Mouse (Mus musculus) forebrain, embryonic 11.5 days (tissue): ENCODE measurements around the gene Prpsap2. TPM values are rescaled to one million over a fixed set of nuclear protein-coding genes. Genes with fewer than 3 reads are reported as not detected.

Experiments
- ATAC-seq: fragments of 200-750 bp; cut with Nextera tagmentation; replicated peaks from 2 replicates; pipeline ENCODE4 v1.8.0; 2017; ENCODE audit warnings: moderate TSS enrichment; ENCODE audit not compliant: low FRiP score
- DNase-seq: peaks from one replicate; pipeline ENCODE4 v3.0.0-alpha.2; 2017; ENCODE audit warnings: low spot score
- H3K27ac ChIP-seq: fragments of 300-500 bp; sonication (generic); 2 replicates; pipeline ENCODE4 v1.5.1; 2014; ENCODE audit warnings: low read depth, low read length
- H3K27me3 ChIP-seq: fragments of 300-500 bp; sonication (generic); 2 replicates; pipeline ENCODE4 v1.6.1; 2014; ENCODE audit warnings: mild to moderate bottlenecking, low read length, mixed read lengths; ENCODE audit not compliant: control insufficient read depth, insufficient read depth
- H3K36me3 ChIP-seq: fragments of 300-500 bp; sonication (generic); 2 replicates; pipeline ENCODE4 v1.6.1; 2014; ENCODE audit warnings: mild to moderate bottlenecking, low read length, moderate library complexity, mixed read lengths; ENCODE audit not compliant: control insufficient read depth, insufficient read depth
- H3K4me1 ChIP-seq: fragments of 300-500 bp; sonication (generic); replicated peaks from 2 replicates; pipeline ENCODE4 v1.6.1; 2014; ENCODE audit warnings: low read length, mixed read lengths; ENCODE audit not compliant: control insufficient read depth, insufficient read depth
- H3K4me2 ChIP-seq: fragments of 300-500 bp; sonication (generic); 2 replicates; pipeline ENCODE4 v1.6.1; 2014; ENCODE audit warnings: low read depth, mild to moderate bottlenecking, low read length, moderate library complexity, mixed read lengths; ENCODE audit not compliant: severe bottlenecking
- H3K4me3 ChIP-seq: fragments of 300-500 bp; sonication (generic); 2 replicates; pipeline ENCODE4 v1.5.1; 2014; ENCODE audit warnings: low read depth, low read length
- H3K9ac ChIP-seq: fragments of 300-500 bp; sonication (generic); 2 replicates; pipeline ENCODE4 v1.6.1; 2014; ENCODE audit warnings: low read length
- H3K9me3 ChIP-seq: fragments of 300-500 bp; sonication (generic); 2 replicates; pipeline ENCODE4 v1.6.1; 2016; ENCODE audit warnings: low read length, mixed read lengths; ENCODE audit not compliant: control insufficient read depth
- WGBS: fragments of 180-500 bp; shearing (Covaris S2); extraction: QIAGEN DNeasy Blood & Tissue Kit; methylation state at CpG from one replicate; pipeline ENCODE4 v1.1.7; 2014; 5-methylcytosine and 5-hydroxymethylcytosine counted together
- polyA plus RNA-seq: library from polyadenylated mRNA; unstranded; fragments of >200 nt; fragmentation: Nextera tagmentation; extraction: Ambion mirVana; gene quantifications from 2 replicates; pipeline ENCODE4 v1.2.1, GENCODE M21; 2014

Gene Prpsap2
- polyA plus RNA-seq, 1 experiment from 2014 or later: 48.8 TPM

GRCm38 (mm10) chr11:61728037-61728436 is 33.9 kb downstream of the Prpsap2 start:
- 94% methylated on average over 2 of the region's 2 CpGs for WGBS
- ATAC-seq: no peak

GRCm38 (mm10) chr11:61722077-61722476 is 39.8 kb downstream of the Prpsap2 start:
- Histone ChIP-seq H3K36me3 (no peaks in the 10 kb centered on the region), H3K27ac (no peak overlapping the region), H3K4me3 (no peak overlapping the region), H3K9ac (no peak overlapping the region), H3K9me3 (no peaks in the 10 kb centered on the region), H3K4me1 (no peaks in the 10 kb centered on the region), H3K4me2 (no peak overlapping the region), H3K27me3 (no peaks in the 10 kb centered on the region)
- WGBS: 82% methylated on average over 5 of the region's 5 CpGs
- ATAC-seq (no peak), DNase-seq (no peak)

More at GRCm38 (mm10) chr11:61728037-61728436, 33.9 kb downstream of the Prpsap2 start:
- Histone ChIP-seq H3K27ac (no peak overlapping the region), H3K4me1 (no peaks in the 10 kb centered on the region), H3K9me3 (no peaks in the 10 kb centered on the region), H3K9ac (no peak overlapping the region), H3K27me3 (no peaks in the 10 kb centered on the region), H3K36me3 (no peaks in the 10 kb centered on the region; the same call in 1 of the 2 replicates), H3K4me2 (no peak overlapping the region), H3K4me3 (no peak overlapping the region)
- no peak for DNase-seq

GRCm38 (mm10) chr11:61720636-61721035 is 41.3 kb downstream of the Prpsap2 start, which contains the start of gene Slc5a10:
Slc5a10 (minus strand) TSS chr11:61720826.
- ATAC-seq: no peak

GRCm38 (mm10) chr11:61719826-61720225 is 42.1 kb downstream of the Prpsap2 start:
- no peak overlapping the region for H3K9ac ChIP-seq
- H3K36me3 ChIP-seq: no peaks in the 10 kb centered on the region
- H3K9me3 ChIP-seq: no peaks in the 10 kb centered on the region
- DNase-seq (no peak), ATAC-seq (no peak)
- no peak overlapping the region for H3K4me3 ChIP-seq
- no peaks in the 10 kb centered on the region for H3K27me3 ChIP-seq
- H3K27ac ChIP-seq: no peak overlapping the region
- no peak overlapping the region for H3K4me2 ChIP-seq
- H3K4me1 ChIP-seq: no peaks in the 10 kb centered on the region
- 78% methylated on average over 8 of the region's 8 CpGs for WGBS

More at GRCm38 (mm10) chr11:61720636-61721035, 41.3 kb downstream of the Prpsap2 start, which contains the start of gene Slc5a10:
- WGBS: 87% methylated on average over 3 of the region's 3 CpGs
- H3K9me3 ChIP-seq: no peaks in the 10 kb centered on the region
- H3K27ac ChIP-seq: no peak within 1 kb of the TSS
- H3K36me3 ChIP-seq: no peaks in the 10 kb centered on the region
- H3K4me2 ChIP-seq: no peak within 1 kb of the TSS
- H3K9ac ChIP-seq: no peak within 1 kb of the TSS
- H3K27me3 ChIP-seq: no peaks in the 10 kb centered on the region
- H3K4me3 ChIP-seq: no peak within 1 kb of the TSS
- no peak for DNase-seq
- no peaks in the 10 kb centered on the region for H3K4me1 ChIP-seq

GRCm38 (mm10) chr11:61719387-61719786 is 42.5 kb downstream of the Prpsap2 start:
- ATAC-seq (no peak), DNase-seq (no peak)
- H3K27me3 ChIP-seq: no peaks in the 10 kb centered on the region
- no peak overlapping the region for H3K9ac ChIP-seq
- H3K27ac ChIP-seq: no peak overlapping the region
- H3K9me3 ChIP-seq: no peaks in the 10 kb centered on the region
- H3K4me3 ChIP-seq: no peak overlapping the region
- no peak overlapping the region for H3K4me2 ChIP-seq
- no peaks in the 10 kb centered on the region for H3K36me3 ChIP-seq
- H3K4me1 ChIP-seq: no peaks in the 10 kb centered on the region
- WGBS: 67% methylated on average over 3 of the region's 3 CpGs

GRCm38 (mm10) chr11:61717990-61718389 is 43.9 kb downstream of the Prpsap2 start:
- Histone ChIP-seq H3K9ac (no peak overlapping the region), H3K36me3 (no peaks in the 10 kb centered on the region), H3K27me3 (no peaks in the 10 kb centered on the region), H3K4me1 (no peaks in the 10 kb centered on the region), H3K9me3 (no peaks in the 10 kb centered on the region), H3K4me2 (no peak overlapping the region), H3K4me3 (no peak overlapping the region), H3K27ac (no peak overlapping the region)
- WGBS: 74% methylated on average over 5 of the region's 5 CpGs
- DNase-seq: no peak
- ATAC-seq: no peak

- DNase-seq (no peak), ATAC-seq (no peak)
- H3K4me3 ChIP-seq: no peak overlapping the region
- H3K4me2 ChIP-seq: no peak overlapping the region
- no peaks in the 10 kb centered on the region for H3K36me3 ChIP-seq
- H3K27me3 ChIP-seq: no peaks in the 10 kb centered on the region
- no peak overlapping the region for H3K27ac ChIP-seq
- no peak overlapping the region for H3K9ac ChIP-seq
- WGBS: 58% methylated on average over 6 of the region's 6 CpGs
- no peaks in the 10 kb centered on the region for H3K4me1 ChIP-seq
- H3K9me3 ChIP-seq: no peaks in the 10 kb centered on the region
Measured at GRCm38 (mm10) chr11:61715130-61715529, 46.8 kb downstream of the Prpsap2 start.

- Histone ChIP-seq H3K9ac (no peak overlapping the region), H3K9me3 (no peaks in the 10 kb centered on the region), H3K27ac (no peak overlapping the region), H3K4me2 (no peak overlapping the region), H3K4me3 (no peak overlapping the region), H3K4me1 (no peaks in the 10 kb centered on the region), H3K36me3 (no peaks in the 10 kb centered on the region), H3K27me3 (no peaks in the 10 kb centered on the region)
- WGBS: 49% methylated on average over 11 of the region's 11 CpGs
- DNase-seq (peak; percentile 73), ATAC-seq (peak; percentile 71; the same call in 1 of the 2 replicates)
Measured at GRCm38 (mm10) chr11:61714346-61715117, 47.4 kb downstream of the Prpsap2 start.
